Mouse (Mus musculus) kidney, adult 2 months (tissue): ENCODE measurements at regions not wholly inside any gene's neighbourhood (a gene's known extent, or its start where the extent isn't known, plus 50 kb on each side); places are given as distances from the start of the nearest gene placed in this dataset.

Experiments used
- DNase-seq: peaks from one replicate; pipeline ENCODE4 v3.0.0; 2021
- H3K27ac ChIP-seq: fragments of 200-500 bp; 2 replicates; pipeline ENCODE4 v1.5.1; 2012; ENCODE audit warnings: low read depth, low read length, control low read depth, inconsistent platforms; ENCODE audit not compliant: insufficient read depth
- H3K27me3 ChIP-seq: fragments of 200-500 bp; replicated peaks from 2 replicates; pipeline ENCODE4 v1.6.1; 2012; ENCODE audit warnings: mild to moderate bottlenecking, moderate library complexity, low read length, inconsistent platforms; ENCODE audit not compliant: control insufficient read depth, insufficient read depth
- H3K36me3 ChIP-seq: fragments of 200-500 bp; 2 replicates; pipeline ENCODE4 v1.6.1; 2012; ENCODE audit warnings: mild to moderate bottlenecking, moderate library complexity, low read length, inconsistent platforms; ENCODE audit not compliant: control insufficient read depth, insufficient read depth
- H3K4me1 ChIP-seq: fragments of 200-500 bp; 2 replicates; pipeline ENCODE4 v1.6.1; 2011; ENCODE audit warnings: low read length; ENCODE audit not compliant: control insufficient read depth, insufficient read depth
- H3K4me3 ChIP-seq: fragments of 200-500 bp; 2 replicates; pipeline ENCODE4 v1.5.1; 2011; ENCODE audit warnings: mild to moderate bottlenecking, low read depth, low read length, control low read depth; ENCODE audit not compliant: insufficient read depth
- CTCF ChIP-seq: fragments of 200-500 bp; conservative IDR thresholded peaks from 2 replicates; pipeline ENCODE4 v1.5.1; 2011; ENCODE audit warnings: low read depth, mild to moderate bottlenecking, control low read depth, low read length, moderate library complexity, mixed read lengths; ENCODE audit not compliant: insufficient read depth, insufficient read length
- POLR2A ChIP-seq: fragments of 200-500 bp; IDR thresholded peaks from one replicate; pipeline ENCODE4 v1.6.1; 2011; ENCODE audit warnings: low read depth, low read length, control low read depth
- WGBS: fragments of 180-500 bp; shearing (Covaris S2); methylation state at CpG from one replicate; pipeline ENCODE4 v1.1.7; 2018; 5-methylcytosine and 5-hydroxymethylcytosine counted together

DNA sequence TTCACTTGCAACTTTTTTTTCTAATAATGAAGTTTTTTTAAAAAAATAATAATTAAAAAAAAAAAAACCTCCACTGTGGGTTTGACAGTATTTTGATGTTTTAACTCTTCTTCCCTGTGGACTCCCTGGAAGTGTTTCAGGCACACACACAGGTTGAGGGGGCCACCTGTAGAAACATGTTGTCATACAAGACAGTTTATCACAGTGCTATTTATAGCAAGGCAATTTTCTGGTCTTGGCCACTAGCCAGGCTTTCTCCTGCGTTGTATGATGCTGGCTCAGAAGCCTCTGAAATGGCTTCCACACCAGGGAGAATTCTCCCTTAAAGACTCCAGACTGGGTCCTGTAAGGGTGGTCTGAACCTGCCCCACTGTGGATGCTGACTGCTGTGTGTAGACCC, 59.9 kb upstream of the Serbp1 start:
- DNase-seq, result no peak
- Histone ChIP-seq H3K36me3 (no peaks in the 10 kb centered on the region), H3K27me3 (no peaks in the 10 kb centered on the region), H3K4me3 (no peak overlapping the region), H3K27ac (no peak overlapping the region), H3K4me1 (no peaks in the 10 kb centered on the region)
- TF ChIP-seq CTCF (no peak), POLR2A (no peak)
- whole genome bisulfite sequencing, result 10% methylated on average over 1 of the region's 1 CpGs

DNA sequence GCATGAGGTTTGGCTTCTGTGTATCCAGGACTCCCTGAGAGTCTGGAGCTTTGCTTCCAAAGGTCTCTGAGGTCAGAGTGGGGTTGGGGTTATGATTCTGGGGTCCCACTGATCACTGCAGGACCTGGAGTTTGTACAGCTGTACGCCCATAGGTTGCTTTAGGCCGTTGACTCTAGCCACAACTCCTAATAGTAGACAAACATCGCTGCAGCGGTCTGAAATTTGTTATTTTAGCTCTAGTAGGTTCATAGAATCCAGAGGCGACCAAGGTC, 67.4 kb upstream of the Serbp1 start:
- Histone ChIP-seq H3K27ac (no peak overlapping the region), H3K4me1 (peaks cover 7% of the 10 kb centered on the region; the same call in 1 of the 2 replicates), H3K4me3 (no peak overlapping the region), H3K36me3 (no peaks in the 10 kb centered on the region), H3K27me3 (no peaks in the 10 kb centered on the region)
- WGBS, result 66% methylated on average over 5 of the region's 5 CpGs
- no peak for DNase-seq
- TF ChIP-seq CTCF, result no peak
- TF ChIP-seq POLR2A, result no peak

DNA sequence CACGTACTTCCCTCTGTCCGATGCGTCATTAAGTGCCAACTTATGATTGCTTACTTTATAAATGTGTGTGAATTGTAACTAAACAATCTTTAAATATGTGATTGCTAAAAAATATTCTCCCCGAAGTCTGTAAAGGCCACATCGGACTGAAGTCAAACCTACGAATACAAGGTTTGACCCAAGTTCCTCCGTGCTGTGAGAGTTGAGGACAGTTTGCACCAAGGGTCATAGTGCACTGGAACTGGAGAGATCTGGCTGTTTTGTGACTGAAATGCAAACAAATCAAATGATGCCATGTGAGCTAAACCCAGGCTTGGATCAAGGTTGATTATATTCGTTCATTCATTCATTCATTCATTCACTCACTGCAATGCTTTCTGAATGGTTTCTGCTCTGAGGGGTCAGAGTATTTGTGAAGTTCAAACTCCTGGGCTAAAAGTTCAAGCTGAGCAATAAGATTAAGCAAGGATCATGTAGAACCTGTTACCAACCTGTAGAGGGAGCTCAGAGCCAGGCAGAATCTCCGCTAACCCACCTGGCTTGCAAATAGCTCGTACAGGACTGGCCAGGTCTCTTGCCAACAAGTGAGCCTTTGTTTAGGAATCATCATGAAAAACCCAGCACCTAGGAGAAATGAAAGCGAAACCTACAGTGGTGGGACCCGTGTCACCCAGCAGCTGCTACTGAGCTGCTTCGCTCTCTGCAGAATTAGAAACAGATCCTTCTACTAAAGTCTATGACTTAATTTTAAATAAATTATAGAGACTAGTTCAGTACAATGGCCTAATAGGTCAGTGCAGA, 67.9 kb upstream of the Serbp1 start:
- H3K27me3 ChIP-seq, result no peaks in the 10 kb centered on the region
- 35% methylated on average over 13 of the region's 13 CpGs for WGBS
- H3K36me3 ChIP-seq, result no peaks in the 10 kb centered on the region
- H3K4me1 ChIP-seq, result peaks cover 7% of the 10 kb centered on the region; the same call in 1 of the 2 replicates
- H3K27ac ChIP-seq, result no peak overlapping the region
- H3K4me3 ChIP-seq, result peak overlapping the region; percentile 29; the same call in 1 of the 2 replicates
- peak; percentile 80 for DNase-seq
- TF ChIP-seq POLR2A (no peak), CTCF (peak; percentile 88)

DNA sequence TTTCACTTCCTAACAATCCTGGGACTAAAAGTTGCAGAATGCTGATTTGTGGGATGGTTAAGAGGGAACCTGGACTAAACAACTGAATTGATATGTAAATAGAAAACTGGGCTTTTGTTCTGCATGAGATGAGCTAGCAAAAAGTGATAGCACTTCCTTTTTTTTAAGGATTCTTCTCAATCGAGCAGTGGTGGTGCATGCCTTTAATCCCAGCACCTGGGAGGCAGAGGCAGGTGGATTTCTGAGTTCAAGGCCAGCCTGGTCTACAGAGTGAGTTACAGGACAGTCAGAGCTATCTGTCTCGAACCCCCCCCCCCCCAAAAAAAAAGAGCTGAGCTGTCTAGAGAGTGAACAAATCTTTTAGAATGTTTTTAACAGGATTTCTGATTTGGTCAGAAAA, 69.2 kb upstream of the Serbp1 start:
- Histone ChIP-seq H3K4me3 (peak overlapping the region; percentile 76), H3K36me3 (no peaks in the 10 kb centered on the region), H3K4me1 (peaks cover 7% of the 10 kb centered on the region; the same call in 1 of the 2 replicates), H3K27ac (peak overlapping the region; percentile 49), H3K27me3 (no peaks in the 10 kb centered on the region)
- 32% methylated on average over 2 of the region's 2 CpGs for WGBS
- no peak for DNase-seq
- no peak for TF ChIP-seq POLR2A
- no peak for TF ChIP-seq CTCF

DNA sequence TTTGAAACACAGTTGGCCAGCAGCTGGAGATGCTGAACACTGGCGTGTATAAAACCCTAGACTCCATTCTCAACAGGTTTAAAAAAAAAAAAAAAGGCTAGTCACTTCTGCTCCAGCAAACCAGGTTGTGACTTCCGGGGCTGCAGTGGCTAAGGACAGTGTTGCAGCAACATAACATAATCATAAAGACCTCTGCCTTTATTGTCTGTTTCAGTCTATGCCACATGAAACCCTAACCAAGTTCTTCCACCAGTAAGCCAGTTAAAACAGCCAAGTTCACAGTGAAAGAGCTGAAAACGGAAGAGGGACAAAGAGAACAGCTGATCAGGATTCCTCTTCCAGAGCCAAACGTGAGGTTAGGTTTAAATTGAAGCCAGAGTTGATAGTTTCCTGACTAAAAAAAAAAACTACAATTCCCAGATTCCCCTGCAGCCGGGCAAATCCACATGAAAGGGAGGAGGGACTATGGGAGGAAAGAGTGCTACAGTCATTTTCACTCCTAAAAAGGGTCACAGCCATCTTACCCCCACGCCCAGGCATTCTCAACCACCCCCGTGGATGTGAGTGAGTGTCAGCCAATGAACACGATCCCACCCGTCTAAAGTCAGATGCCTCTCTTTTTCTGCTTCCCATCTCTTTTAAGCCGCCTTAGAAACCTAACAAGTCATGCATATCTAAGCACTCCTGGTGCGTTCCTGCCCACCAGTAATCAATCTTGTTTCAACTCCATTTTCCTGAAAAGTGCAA, 69.8 kb upstream of the Serbp1 start:
- DNase-seq, result peak; percentile 76
- Histone ChIP-seq H3K27ac (peak overlapping the region; percentile 49), H3K4me3 (peak overlapping the region; percentile 76), H3K4me1 (peaks cover 7% of the 10 kb centered on the region; the same call in 1 of the 2 replicates), H3K36me3 (no peaks in the 10 kb centered on the region), H3K27me3 (no peaks in the 10 kb centered on the region)
- TF ChIP-seq POLR2A (no peak), CTCF (no peak)
- WGBS, result 12% methylated on average over 11 of the region's 11 CpGs

DNA sequence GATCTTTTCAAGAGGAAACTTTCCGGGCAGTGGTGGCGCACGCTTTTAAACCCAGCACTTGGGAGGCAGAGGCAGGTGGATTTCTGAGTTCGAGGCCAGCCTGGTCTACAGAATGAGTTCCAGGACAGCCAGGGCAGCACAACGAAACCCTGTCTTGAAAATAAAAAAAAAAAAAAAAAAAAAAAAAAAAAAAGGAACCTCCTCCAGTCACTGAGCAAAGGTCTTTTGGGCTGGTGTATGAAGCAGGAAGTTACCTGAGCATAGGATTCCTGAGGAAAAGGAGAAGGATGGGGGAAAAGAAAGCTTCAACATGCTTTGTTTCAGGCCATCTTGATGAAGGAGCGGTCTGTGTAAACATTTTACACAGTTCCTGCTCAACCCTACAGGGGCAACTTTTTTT, 72.9 kb upstream of the Serbp1 start:
- WGBS, result 89% methylated on average over 6 of the region's 6 CpGs
- TF ChIP-seq CTCF (no peak), POLR2A (no peak)
- DNase-seq, result no peak
- peaks cover 7% of the 10 kb centered on the region; the same call in 1 of the 2 replicates for H3K4me1 ChIP-seq
- no peaks in the 10 kb centered on the region for H3K27me3 ChIP-seq
- H3K27ac ChIP-seq, result no peak overlapping the region
- H3K36me3 ChIP-seq, result no peaks in the 10 kb centered on the region
- H3K4me3 ChIP-seq, result no peak overlapping the region

DNA sequence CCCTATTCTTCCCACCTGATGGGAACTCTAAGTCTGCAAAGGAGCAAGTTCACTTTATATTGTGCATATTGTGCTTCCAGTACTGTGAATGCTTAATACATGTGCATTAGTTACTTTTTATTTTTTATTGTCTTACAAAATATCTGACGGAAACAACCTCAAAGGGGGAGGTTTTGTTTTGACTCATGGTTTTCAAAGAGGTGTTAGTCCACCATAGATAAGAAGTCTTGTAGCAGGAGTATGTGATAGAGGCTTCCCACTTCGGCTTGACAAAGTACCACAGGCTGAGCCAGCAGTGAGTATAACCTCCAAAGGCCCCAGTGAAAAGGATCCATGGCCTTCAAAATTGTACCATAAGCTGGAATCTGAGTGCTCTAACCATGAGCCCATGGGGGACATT, 74.0 kb upstream of the Serbp1 start:
- Histone ChIP-seq H3K27ac (no peak overlapping the region), H3K4me1 (peaks cover 4% of the 10 kb centered on the region; the same call in 1 of the 2 replicates), H3K4me3 (no peak overlapping the region), H3K36me3 (no peaks in the 10 kb centered on the region), H3K27me3 (no peaks in the 10 kb centered on the region)
- no peak for DNase-seq
- TF ChIP-seq POLR2A, result no peak
- TF ChIP-seq CTCF, result no peak
- WGBS, result 88% methylated on average over 2 of the region's 2 CpGs
